8 mouse cellular contexts compared by ENCODE assay signal in the genomic region with DNA sequence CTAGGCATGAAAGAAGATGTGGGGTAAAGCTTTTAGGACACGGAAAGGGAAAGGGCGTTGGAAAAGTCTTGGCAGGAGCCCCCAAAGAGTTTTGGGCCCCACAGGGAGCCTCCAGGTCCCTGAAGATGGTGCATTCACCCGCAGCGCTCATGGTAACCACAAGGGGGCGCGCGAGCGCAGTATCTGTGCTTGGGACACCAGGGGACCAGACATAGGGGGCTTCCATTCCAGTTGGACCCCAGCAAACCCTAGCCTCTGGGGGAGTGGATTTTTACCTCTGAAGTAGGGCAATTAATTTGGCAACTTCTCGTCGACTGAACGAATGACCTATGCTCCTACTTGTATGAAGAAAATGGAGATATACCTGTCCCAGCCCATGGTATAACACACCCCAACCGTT.
DNase-seq lines count a peak whose midpoint lies in the region; ATAC-seq and TF ChIP-seq lines count a peak whose summit lies in the region.

No protein-coding gene starts in this region.

- H3K4me1 ChIP-seq in liver, postnatal 0 days (ENCODE audit: insufficient read depth): no peaks in the 10 kb centered on the region

- peak; percentile 97 for TF ChIP-seq CTCF in Patski (IDR thresholded peaks at IDR 0.05)
- TF ChIP-seq CTCF in gastrocnemius, adult 2 months (IDR thresholded peaks at IDR 0.05): peak; percentile 88
- peak; percentile 86 for TF ChIP-seq CTCF in liver, postnatal 0 days (IDR thresholded peaks at IDR 0.05; ENCODE audit: low read depth)

- H3K36me3 ChIP-seq in liver, postnatal 0 days (replicated peaks; ENCODE audit: insufficient read depth, low read length): no peaks in the 10 kb centered on the region

- POLR2A ChIA-PET in Patski (lab: Charles Lee): no interaction called here

- no peak overlapping the region for H3K27ac ChIP-seq in gastrocnemius, adult 2 months
- H3K27ac ChIP-seq in liver, postnatal 0 days (ENCODE audit: low read depth): no peak overlapping the region

- H3K9me3 ChIP-seq in liver, postnatal 0 days (ENCODE audit: low read length): no peaks in the 10 kb centered on the region

- no peak overlapping the region for H3K9ac ChIP-seq in liver, postnatal 0 days (replicated peaks)

- no peak overlapping the region for H3K4me2 ChIP-seq in liver, postnatal 0 days (ENCODE audit: low read depth, low read length)

- 13% methylated on average over 12 of the region's 12 CpGs for WGBS in liver, postnatal 0 days (ENCODE audit: insufficient replicate concordance)

- intact Hi-C loops in gastrocnemius, adult 2 months (cut with DNase I): loop anchor here (1.0 kb wide), 1 partner anchor 75 kb away; no protein-coding TSS in a partner anchor

- TF ChIP-seq EP300 in liver, postnatal 0 days (IDR thresholded peaks at IDR 0.05; ENCODE audit: low read depth): no peak

- peaks cover 4% of the 10 kb centered on the region for H3K27me3 ChIP-seq in Patski
- no peaks in the 10 kb centered on the region for H3K27me3 ChIP-seq in liver, postnatal 0 days (ENCODE audit: insufficient read depth, low read length)

- in situ Hi-C loops in Patski (cut with MboI; ENCODE audit: low pct_unique_long_range_greater_than_20kb): loop anchor here (5.0 kb wide), 2 partner anchors 73 to 193 kb away; no protein-coding TSS in a partner anchor

- H3K4me3 ChIP-seq in gastrocnemius, adult 2 months: no peak overlapping the region
- no peak overlapping the region for H3K4me3 ChIP-seq in liver, postnatal 0 days (ENCODE audit: low read depth, low read length)

- peak; percentile 36 for DNase-seq in 416B (ENCODE audit: low read depth)
- no peak for DNase-seq in Patski (ENCODE audit: low read depth, low spot score)
- peak; percentile 87 to 89 for DNase-seq in cerebellum, postnatal 10 days
- DNase-seq in gastrocnemius, adult 2 months: peak; percentile 76
- peak; percentile 77 for DNase-seq in kidney, postnatal 14 days
- peak; percentile 82 for DNase-seq in liver, postnatal 0 days
- peak; percentile 87 for DNase-seq in retina, embryonic 14.5 days (ENCODE audit: low spot score)
- peak; percentile 88 for DNase-seq in thymus, postnatal 4 days

- CTCF ChIA-PET in Patski (lab: Charles Lee): interaction anchor here (1.7 to 2.8 kb wide), 3 partner anchors 72 to 197 kb away, joined by 3 to 15 read pairs (median 5); no protein-coding TSS in a partner anchor

- no peak for ATAC-seq in Patski
- no peak for ATAC-seq in liver, postnatal 0 days
